Mouse (Mus musculus) frontal cortex, postnatal 14 days (tissue): ENCODE results near the gene Slc22a17.

Source experiments
- DNase-seq, 2 experiments: peaks; one replicate each; pipeline ENCODE4 v3.0.0; 2022; ENCODE audit warnings: low spot score in 2 of 2

The Slc22a17 gene

GRCm38 (mm10) chr14:54863501-54864312 is 49.2 kb downstream of the Slc22a17 start:
- peak; percentile 83 to 91 for DNase-seq

GRCm38 (mm10) chr14:54860511-54860910 is 52.4 kb downstream of the Slc22a17 start:
- peak in 1 of 2 experiments; percentile 67 for DNase-seq

- no peak for DNase-seq
Observed at GRCm38 (mm10) chr14:54857891-54858290, 55.0 kb downstream of the Slc22a17 start.

- no peak for DNase-seq
Observed at GRCm38 (mm10) chr14:54856703-54857102, 56.2 kb downstream of the Slc22a17 start.
